Mouse (Mus musculus) mouse embryonic stem cell (cell line): ENCODE results near the gene Atp6v1e1.
"Not testable (repeated sequence)": the region's sequence is repeated elsewhere in the genome, so short reads cannot be mapped to it uniquely, and the experiment has no call there.

Experiments used
- in situ Hi-C, 2 experiments: fragments of 300-500 bp; cut with MboI; formaldehyde crosslinking; loops; 1 replicate in 1 of 2; 3 replicates in 1 of 2; pipeline ENCODE4 v1.14.3; 2019 to 2020; ENCODE audit warnings: low sequenced_read_pairs in 2 of 2, low pct_unique_long_range_greater_than_20kb in 1 of 2, mixed read lengths in 1 of 2; ENCODE audit not compliant: unreplicated experiment in 1 of 2

Atp6v1e1 gene

GRCm38 (mm10) chr6:120822307-120822928 lies at the start of gene Atp6v1e1:
Gene Atp6v1e1 (minus strand): TSS chr6:120822793.
- in situ Hi-C loops: no loop called here

GRCm38 (mm10) chr6:120871286-120871685 lies 48.7 kb upstream of the Atp6v1e1 start:
- in situ Hi-C loops: no loop called here

- in situ Hi-C loops: no loop called here
Measured at GRCm38 (mm10) chr6:120868824-120869223, 46.2 kb upstream of the Atp6v1e1 start.

- in situ Hi-C loops: no loop called here
Measured at GRCm38 (mm10) chr6:120866051-120866814, 43.6 kb upstream of the Atp6v1e1 start.

GRCm38 (mm10) chr6:120860079-120860478 lies 37.5 kb upstream of the Atp6v1e1 start:
- in situ Hi-C loops: no loop called here

GRCm38 (mm10) chr6:120858217-120858711 lies 35.7 kb upstream of the Atp6v1e1 start:
- in situ Hi-C loops: no loop called here

GRCm38 (mm10) chr6:120854413-120854812 lies 31.8 kb upstream of the Atp6v1e1 start:
- in situ Hi-C loops: no loop called here

- in situ Hi-C loops: not testable (repeated sequence)
Measured at GRCm38 (mm10) chr6:120850720-120851119, 28.1 kb upstream of the Atp6v1e1 start.

- in situ Hi-C loops: no loop called here
Measured at GRCm38 (mm10) chr6:120841754-120842153, 19.2 kb upstream of the Atp6v1e1 start.

GRCm38 (mm10) chr6:120840258-120840657 lies 17.7 kb upstream of the Atp6v1e1 start:
- in situ Hi-C loops: no loop called here

- in situ Hi-C loops: no loop called here
Measured at GRCm38 (mm10) chr6:120837152-120837530, 14.5 kb upstream of the Atp6v1e1 start.

GRCm38 (mm10) chr6:120836389-120837151 lies 14.0 kb upstream of the Atp6v1e1 start:
- in situ Hi-C loops: no loop called here

- in situ Hi-C loops: no loop called here
Measured at GRCm38 (mm10) chr6:120835474-120836374, 13.1 kb upstream of the Atp6v1e1 start, which contains the start of gene Bcl2l13. Gene Bcl2l13 (plus strand): TSS chr6:120836212.

- in situ Hi-C loops: no loop called here
Measured at GRCm38 (mm10) chr6:120834766-120835321, 12.3 kb upstream of the Atp6v1e1 start.

GRCm38 (mm10) chr6:120832097-120832496 lies 9.5 kb upstream of the Atp6v1e1 start:
- in situ Hi-C loops: no loop called here

- in situ Hi-C loops: no loop called here
Measured at GRCm38 (mm10) chr6:120830866-120831608, 8.4 kb upstream of the Atp6v1e1 start.

- in situ Hi-C loops: no loop called here
Measured at GRCm38 (mm10) chr6:120830056-120830455, 7.5 kb upstream of the Atp6v1e1 start.
